Mouse (Mus musculus) small intestine, adult 2 months (tissue): ENCODE data around the gene Popdc3.

Experiments
- CTCF ChIP-seq: fragments of 200-500 bp; IDR thresholded peaks from 2 replicates; pipeline ENCODE4 v1.5.1; 2012; ENCODE audit warnings: low read depth, mild to moderate bottlenecking, control low read depth, inconsistent platforms, low read length, moderate library complexity, mixed read lengths; ENCODE audit not compliant: insufficient replicate concordance, insufficient read length; ENCODE audit errors: extremely low read depth
- POLR2A ChIP-seq: fragments of 200-500 bp; IDR thresholded peaks from 2 replicates; pipeline ENCODE4 v1.6.1; 2012; ENCODE audit warnings: low read depth, mild to moderate bottlenecking, control low read depth, inconsistent platforms, low read length, moderate library complexity

- TF ChIP-seq POLR2A = no peak
- no peak for TF ChIP-seq CTCF
Measured at GRCm38 (mm10) chr10:45290618-45291017, 112.7 kb downstream of the Popdc3 start.
